Mouse (Mus musculus): ENCODE results near the gene B9d2.

Gene B9d2

DNA sequence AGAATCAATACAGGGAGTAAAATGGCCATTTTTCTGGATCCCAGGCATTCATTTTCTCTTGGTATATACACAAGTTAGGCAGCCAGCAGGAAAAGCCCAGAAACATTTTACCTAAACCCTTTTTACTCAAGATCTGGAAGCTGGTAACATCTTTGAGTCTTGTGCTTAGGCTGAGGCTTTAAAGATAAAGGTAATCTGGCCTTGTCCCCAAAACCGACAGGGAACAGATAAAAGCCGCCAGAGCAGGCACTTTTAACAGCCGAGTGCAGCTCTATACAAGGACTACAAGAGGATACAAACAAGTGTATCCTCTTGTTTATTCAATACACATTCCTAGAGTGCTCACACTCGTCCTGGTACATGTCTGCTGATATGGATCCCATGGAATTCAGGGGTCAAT, 54.4 kb downstream of the B9d2 start:
- DNase-seq = no peak
